Mouse (Mus musculus): ENCODE results near the gene Gm19402. TPM values are rescaled to one million over a fixed set of nuclear protein-coding genes. Genes with fewer than 3 reads are reported as not detected.

Gene Gm19402
- polyA plus RNA-seq, 1 experiment = not detected

DNA sequence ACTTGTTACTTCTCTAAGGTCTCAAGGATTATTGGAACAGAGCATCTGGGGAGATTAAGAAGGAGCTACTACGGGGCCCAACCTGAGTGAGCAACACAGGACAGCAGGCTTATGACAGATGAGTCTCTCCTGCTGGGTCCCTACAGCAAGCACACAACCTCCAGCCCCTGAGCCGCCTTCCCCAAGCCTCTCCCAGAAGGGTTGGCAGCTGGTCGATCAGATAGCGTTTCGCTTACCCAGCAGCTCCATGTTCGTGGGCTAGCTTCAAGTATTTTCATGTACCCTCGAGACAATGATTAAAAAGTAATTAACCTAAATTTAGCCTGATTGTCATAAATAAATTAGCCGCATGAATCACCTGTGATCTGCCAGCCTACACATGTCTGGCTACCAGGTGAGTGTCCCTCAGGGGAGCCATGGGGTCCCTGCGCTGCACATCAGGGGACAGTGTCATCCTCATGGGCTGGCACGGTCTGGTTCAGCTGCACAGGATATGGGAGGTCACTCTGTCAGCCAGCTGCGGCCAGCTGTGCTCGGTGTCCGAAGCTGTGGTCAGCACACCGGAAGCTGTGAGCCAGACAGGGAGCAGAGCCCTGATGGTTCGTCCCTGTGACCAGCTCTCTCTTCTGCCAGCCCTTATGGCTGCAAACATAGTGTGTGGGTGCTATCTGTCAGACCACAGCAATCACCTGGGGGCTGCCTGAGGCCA, 32.1 kb downstream of the Gm19402 start:
- TF ChIP-seq USF1 (IDR thresholded peaks at IDR 0.05; ENCODE audit: low read depth) (no peak), CEBPB (IDR thresholded peaks at IDR 0.05; ENCODE audit: insufficient read depth, poor library complexity, severe bottlenecking) (no peak), POLR2AphosphoS2 (IDR thresholded peaks at IDR 0.05; ENCODE audit: insufficient read length, low read depth) (no peak), E2F4 (IDR thresholded peaks at IDR 0.05; ENCODE audit: insufficient read depth) (no peak), MYOD1 (IDR thresholded peaks at IDR 0.05; ENCODE audit: control insufficient read depth in 1 of 3, insufficient read length in 2 of 3, low read depth in 2 of 3) (peak in 1 of 3 experiments; percentile 19), POLR2A (IDR thresholded peaks at IDR 0.05; ENCODE audit: insufficient read length, low read depth) (no peak), SRF (IDR thresholded peaks at IDR 0.05; ENCODE audit: control insufficient read depth, insufficient read length, low read depth) (no peak), REST (IDR thresholded peaks at IDR 0.05; ENCODE audit: insufficient read depth, insufficient read length) (no peak), TCF12 (IDR thresholded peaks at IDR 0.05; ENCODE audit: insufficient read depth, poor library complexity, severe bottlenecking) (no peak)
- no peaks in the 10 kb centered on the region for H3K79me2 ChIP-seq (ENCODE audit: control insufficient read depth, insufficient read depth)
- no peaks in the 10 kb centered on the region for H3K27me3 ChIP-seq (ENCODE audit: control insufficient read depth, insufficient read depth, insufficient read length)
- no peak overlapping the region for H3ac ChIP-seq (ENCODE audit: control insufficient read depth, insufficient read length)
- H3K36me3 ChIP-seq (ENCODE audit: control insufficient read depth, insufficient read depth) = no peaks in the 10 kb centered on the region
- H3K4me2 ChIP-seq (ENCODE audit: low read depth) = no peak overlapping the region
- H3K4me3 ChIP-seq = no peak overlapping the region

DNA sequence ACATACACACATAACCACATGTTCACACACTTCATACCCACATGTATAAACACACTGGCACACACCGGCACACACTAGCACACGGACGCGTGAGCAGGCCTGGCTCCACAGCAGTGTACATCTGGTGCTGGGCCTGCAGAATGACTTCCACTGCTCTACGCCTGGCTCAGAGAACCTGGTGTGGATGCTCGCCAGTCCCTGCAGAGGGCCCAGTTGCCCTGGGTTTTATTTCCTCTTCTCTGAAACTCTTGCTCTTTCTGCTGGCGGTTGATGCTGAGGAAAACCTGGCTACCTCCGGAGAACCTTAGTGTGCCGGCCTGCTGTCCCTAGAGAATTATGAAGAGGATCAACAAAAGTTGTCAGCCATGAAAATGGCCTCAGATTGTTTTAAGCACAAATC, 38.5 kb downstream of the Gm19402 start:
- TF ChIP-seq POLR2AphosphoS2 (IDR thresholded peaks at IDR 0.05; ENCODE audit: insufficient read length, low read depth) (no peak), SRF (IDR thresholded peaks at IDR 0.05; ENCODE audit: control insufficient read depth, insufficient read length, low read depth) (no peak), CEBPB (IDR thresholded peaks at IDR 0.05; ENCODE audit: insufficient read depth, poor library complexity, severe bottlenecking) (no peak), E2F4 (IDR thresholded peaks at IDR 0.05; ENCODE audit: insufficient read depth) (no peak), TCF3 (IDR thresholded peaks at IDR 0.05; ENCODE audit: insufficient read length, low read depth) (no peak), MAX (IDR thresholded peaks at IDR 0.05; ENCODE audit: low read depth) (no peak), POLR2A (IDR thresholded peaks at IDR 0.05; ENCODE audit: insufficient read length, low read depth) (no peak), USF1 (IDR thresholded peaks at IDR 0.05; ENCODE audit: low read depth) (no peak), MYOG (IDR thresholded peaks at IDR 0.05; ENCODE audit: control insufficient read depth in 1 of 3, insufficient read depth in 1 of 3, insufficient read length in 2 of 3, low read depth in 2 of 3) (no peak), MYOD1 (IDR thresholded peaks at IDR 0.05; ENCODE audit: control insufficient read depth in 1 of 3, insufficient read length in 2 of 3, low read depth in 2 of 3) (no peak), TCF12 (IDR thresholded peaks at IDR 0.05; ENCODE audit: insufficient read depth, poor library complexity, severe bottlenecking) (no peak), REST (IDR thresholded peaks at IDR 0.05; ENCODE audit: insufficient read depth, insufficient read length) (no peak)
- H3K4me2 ChIP-seq (ENCODE audit: low read depth) = no peak overlapping the region
- H3K4me3 ChIP-seq = no peak overlapping the region
- H3K79me2 ChIP-seq (ENCODE audit: control insufficient read depth, insufficient read depth) = no peaks in the 10 kb centered on the region
- no peaks in the 10 kb centered on the region for H3K36me3 ChIP-seq (ENCODE audit: control insufficient read depth, insufficient read depth)
- no peak overlapping the region for H3ac ChIP-seq (ENCODE audit: control insufficient read depth, insufficient read length)
- H3K27me3 ChIP-seq (ENCODE audit: control insufficient read depth, insufficient read depth, insufficient read length) = no peaks in the 10 kb centered on the region

- Histone ChIP-seq H3K36me3 (ENCODE audit: control insufficient read depth, insufficient read depth) (peaks cover 26% of the 10 kb centered on the region), H3K79me2 (ENCODE audit: control insufficient read depth, insufficient read depth) (no peaks in the 10 kb centered on the region), H3K4me2 (ENCODE audit: low read depth) (no peak overlapping the region), H3K27me3 (ENCODE audit: control insufficient read depth, insufficient read depth, insufficient read length) (no peaks in the 10 kb centered on the region), H3K4me3 (no peak overlapping the region), H3ac (ENCODE audit: control insufficient read depth, insufficient read length) (no peak overlapping the region)
- TF ChIP-seq MAX (IDR thresholded peaks at IDR 0.05; ENCODE audit: low read depth) (no peak), CEBPB (IDR thresholded peaks at IDR 0.05; ENCODE audit: insufficient read depth, poor library complexity, severe bottlenecking) (no peak), POLR2A (IDR thresholded peaks at IDR 0.05; ENCODE audit: insufficient read length, low read depth) (no peak), MYOG (IDR thresholded peaks at IDR 0.05; ENCODE audit: control insufficient read depth in 1 of 3, insufficient read depth in 1 of 3, insufficient read length in 2 of 3, low read depth in 2 of 3) (no peak), TCF12 (IDR thresholded peaks at IDR 0.05; ENCODE audit: insufficient read depth, poor library complexity, severe bottlenecking) (no peak)
These were observed 42.7 kb downstream of the Gm19402 start for GRCm38 (mm10) chr10:77647901-77648300.

- no peak overlapping the region for H3K4me2 ChIP-seq (ENCODE audit: low read depth)
- H3K27me3 ChIP-seq (ENCODE audit: control insufficient read depth, insufficient read depth, insufficient read length) = no peaks in the 10 kb centered on the region
- H3ac ChIP-seq (ENCODE audit: control insufficient read depth, insufficient read length) = no peak overlapping the region
- peaks cover 30% of the 10 kb centered on the region for H3K36me3 ChIP-seq (ENCODE audit: control insufficient read depth, insufficient read depth)
- TF ChIP-seq CEBPB (IDR thresholded peaks at IDR 0.05; ENCODE audit: insufficient read depth, poor library complexity, severe bottlenecking) (no peak), E2F4 (IDR thresholded peaks at IDR 0.05; ENCODE audit: insufficient read depth) (no peak), POLR2A (IDR thresholded peaks at IDR 0.05; ENCODE audit: insufficient read length, low read depth) (no peak), USF1 (IDR thresholded peaks at IDR 0.05; ENCODE audit: low read depth) (no peak), TCF3 (IDR thresholded peaks at IDR 0.05; ENCODE audit: insufficient read length, low read depth) (no peak), POLR2AphosphoS2 (IDR thresholded peaks at IDR 0.05; ENCODE audit: insufficient read length, low read depth) (no peak), MYOD1 (IDR thresholded peaks at IDR 0.05; ENCODE audit: control insufficient read depth in 1 of 3, insufficient read length in 2 of 3, low read depth in 2 of 3) (no peak), MYOG (IDR thresholded peaks at IDR 0.05; ENCODE audit: control insufficient read depth in 1 of 3, insufficient read depth in 1 of 3, insufficient read length in 2 of 3, low read depth in 2 of 3) (no peak), TCF12 (IDR thresholded peaks at IDR 0.05; ENCODE audit: insufficient read depth, poor library complexity, severe bottlenecking) (no peak), REST (IDR thresholded peaks at IDR 0.05; ENCODE audit: insufficient read depth, insufficient read length) (no peak), SRF (IDR thresholded peaks at IDR 0.05; ENCODE audit: control insufficient read depth, insufficient read length, low read depth) (no peak), MAX (IDR thresholded peaks at IDR 0.05; ENCODE audit: low read depth) (no peak)
- H3K4me3 ChIP-seq = no peak overlapping the region
- no peaks in the 10 kb centered on the region for H3K79me2 ChIP-seq (ENCODE audit: control insufficient read depth, insufficient read depth)
These were observed 43.1 kb downstream of the Gm19402 start for GRCm38 (mm10) chr10:77647461-77647860.
